ENCODE assay signal across 8 mouse cellular contexts in genomic region chr2:121007925-121008663, GRCm38 (mm10). TPM values are rescaled to one million over a fixed set of nuclear protein-coding genes. Genes with fewer than 3 reads are reported as not detected.
DNase-seq lines count a peak whose midpoint lies in the region; ATAC-seq lines count a peak whose summit lies in the region.

Ccndbp1 (plus strand) TSS chr2:121008403.

- peak; percentile 97 for DNase-seq in adipocyte (ENCODE audit: low spot score)
- peak; percentile 96 for DNase-seq in embryo, embryonic 10 days (ENCODE audit: low spot score)
- DNase-seq in gastrocnemius, postnatal 10 days, result peak; percentile 91
- DNase-seq in induced T-regulatory cell, adult 2 months (ENCODE audit: low read depth), result peak; percentile 96
- DNase-seq in left cerebral cortex, adult 9 months (ENCODE audit: low spot score in 2 of 2), result peak; percentile 65 to 82
- peak; percentile 79 for DNase-seq in right cerebral cortex, postnatal 14 days
- DNase-seq in urinary bladder, postnatal 36 days (ENCODE audit: low spot score in 2 of 2), result peak; percentile 83 to 94

- ATAC-seq in megakaryocyte progenitor cell, adult 5-6 weeks (replicated peaks; ENCODE audit: poor library complexity), result peak; percentile 98

RNA-seq across cellular contexts. Expression of gene Ccndbp1, which starts in this region (rescaled TPM):
- 10 to 100 TPM; 17.3 to 19.9 TPM for total RNA-seq in gastrocnemius, postnatal 10 days (2021)
- 44.2 and 50.1 TPM in 2 replicates for total RNA-seq in megakaryocyte progenitor cell, adult 5-6 weeks (2015)
- total RNA-seq in megakaryocyte progenitor cell, adult 5-6 weeks (2017), result 33.5 and 38.1 TPM in 2 replicates

Comparison
In these comparisons a context has a peak if more than half of its experiments do, and no peak if none do; other contexts are left out.
1. Peak in every context shown above with its lines: DNase-seq and ATAC-seq.